Mouse (Mus musculus) MEL (cell line): Measurements from ENCODE around the gene Vcl.

Source experiments
- BHLHE40 ChIP-seq: IDR thresholded peaks from 2 replicates; pipeline ENCODE4 v1.6.1; 2012; ENCODE audit warnings: low read depth, mild to moderate bottlenecking, inconsistent platforms, low read length, improper control_type of control experiment, borderline replicate concordance
- CTCF ChIP-seq, 3 experiments: IDR thresholded peaks in 2 of 3; conservative IDR thresholded peaks in 1 of 3; 2 replicates each; pipeline ENCODE4 v1.5.1; 2011 to 2012; ENCODE audit warnings: low read length in 3 of 3, low read depth in 2 of 3, mild to moderate bottlenecking in 2 of 3, improper control_type of control experiment in 1 of 3, inconsistent platforms in 1 of 3, mixed read lengths in 1 of 3, moderate library complexity in 1 of 3; ENCODE audit not compliant: control insufficient read depth in 1 of 3, insufficient read depth in 1 of 3, poor library complexity in 1 of 3, severe bottlenecking in 1 of 3
- MAZ ChIP-seq: IDR thresholded peaks from 2 replicates; pipeline ENCODE4 v1.6.1; 2012; ENCODE audit warnings: low read depth, mild to moderate bottlenecking, inconsistent platforms, low read length, improper control_type of control experiment
- NRF1 ChIP-seq: IDR thresholded peaks from 2 replicates; pipeline ENCODE4 v1.6.1; 2014; ENCODE audit warnings: low read depth, mild to moderate bottlenecking, inconsistent platforms, low read length, improper control_type of control experiment, moderate library complexity; ENCODE audit not compliant: poor library complexity, insufficient read depth, severe bottlenecking
- POLR2A ChIP-seq, 2 experiments: IDR thresholded peaks; 2 replicates each; pipeline ENCODE4 v1.6.1; 2011 to 2012; ENCODE audit warnings: low read length in 2 of 2, mild to moderate bottlenecking in 2 of 2, control low read depth in 1 of 2, improper control_type of control experiment in 1 of 2, low read depth in 1 of 2, moderate library complexity in 1 of 2; ENCODE audit not compliant: control insufficient read depth in 1 of 2, insufficient read depth in 1 of 2, poor library complexity in 1 of 2
- POLR2AphosphoS5 ChIP-seq: IDR thresholded peaks from 2 replicates; pipeline ENCODE4 v1.6.1; 2012; ENCODE audit warnings: low read depth, borderline replicate concordance, mild to moderate bottlenecking, inconsistent platforms, low read length, moderate library complexity, mixed read lengths
- RCOR1 ChIP-seq: IDR thresholded peaks from 2 replicates; pipeline ENCODE4 v1.6.1; 2012; ENCODE audit warnings: low read depth, mild to moderate bottlenecking, inconsistent platforms, low read length, improper control_type of control experiment
- SMC3 ChIP-seq: IDR thresholded peaks from 2 replicates; pipeline ENCODE4 v1.6.1; 2011; ENCODE audit warnings: low read depth, low read length, improper control_type of control experiment

- TF ChIP-seq RCOR1: no peak
- no peak for TF ChIP-seq BHLHE40
- no peak for TF ChIP-seq POLR2A (IDR thresholded peaks at IDR 0.05; ENCODE audit: control insufficient read depth in 1 of 2, insufficient read depth in 1 of 2, low read depth in 1 of 2, low read length in 2 of 2, poor library complexity in 1 of 2)
- no peak for TF ChIP-seq CTCF (IDR thresholded peaks at IDR 0.05 in 2 of 3, conservative IDR thresholded peaks at IDR 0.05 in 1 of 3; ENCODE audit: control insufficient read depth in 1 of 3, insufficient read depth in 1 of 3, low read depth in 2 of 3, low read length in 3 of 3, poor library complexity in 1 of 3, severe bottlenecking in 1 of 3)
- no peak for TF ChIP-seq MAZ
- TF ChIP-seq POLR2AphosphoS5: no peak
- TF ChIP-seq SMC3: no peak
- no peak for TF ChIP-seq NRF1
These were observed 118.6 kb downstream of the Vcl start for GRCm38 (mm10) chr14:21047840-21048239.
